11 mouse cellular contexts compared by ENCODE assay signal in the genomic region with DNA sequence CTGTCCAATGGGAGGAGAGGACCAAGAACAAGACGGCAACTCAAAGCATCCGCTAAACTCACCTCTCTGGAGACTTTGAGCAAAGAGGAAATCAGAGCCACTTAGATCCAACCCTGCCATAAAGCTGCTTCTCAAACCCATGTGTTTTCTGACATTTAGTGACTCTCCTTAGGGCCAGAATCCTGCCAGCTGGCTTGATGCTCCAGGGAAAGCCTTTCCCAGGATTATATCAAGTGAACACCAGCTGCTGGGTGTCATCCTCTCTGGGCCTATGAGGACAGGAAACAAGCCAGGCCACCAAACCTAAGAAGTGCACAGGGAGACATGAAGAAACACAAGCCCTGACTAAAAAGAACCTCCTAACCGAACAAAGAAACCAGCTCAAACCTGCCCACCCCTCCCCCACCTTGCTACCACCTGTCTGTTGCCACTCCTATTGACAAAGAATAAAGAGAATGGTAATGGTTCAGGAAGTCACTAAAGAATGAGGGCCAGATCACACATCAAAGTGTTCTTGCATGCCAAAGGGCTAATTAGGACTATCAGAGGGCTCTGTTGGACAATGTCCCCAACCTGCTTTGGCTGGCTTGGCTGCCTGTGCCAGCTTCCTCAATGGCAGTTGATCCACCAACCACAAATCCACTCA.
DNase-seq lines count a peak whose midpoint lies in the region; ATAC-seq and TF ChIP-seq lines count a peak whose summit lies in the region.
"Had no signal": no experiment of that assay in that cellular context is flagged by ENCODE, and none has a peak within 500 bp of the region (broad histone marks: within the 10 kb centered on the region; RNA-seq: fewer than 3 reads in every experiment).

No protein-coding gene starts in this region.

- peak; percentile 50 to 69 for DNase-seq in heart, adult 9 months (ENCODE audit: low spot score in 2 of 2)
- DNase-seq in heart, adult 8-10 months (ENCODE audit: low spot score): no peak
- peak; percentile 9 for DNase-seq in lung, postnatal 36 days
- DNase-seq in lung, adult 2 months: no peak
- DNase-seq in brain, adult 2 months (ENCODE audit: low read depth, low spot score): peak; percentile 47
- DNase-seq in large intestine, adult 2 months (ENCODE audit: low read depth, low spot score): peak; percentile 39
- DNase-seq in midbrain, embryonic 14.5 days: no peak
- DNase-seq: left cerebral cortex, postnatal 4 days had no signal

- no peaks in the 10 kb centered on the region for H3K4me1 ChIP-seq in lung, adult 2 months (ENCODE audit: control insufficient read depth, insufficient read depth, low read length)
- no peaks in the 10 kb centered on the region for H3K4me1 ChIP-seq in midbrain, embryonic 14.5 days (ENCODE audit: control insufficient read depth, insufficient read depth, low read length)
- no peaks in the 10 kb centered on the region; the same call in 1 of the 2 replicates for H3K4me1 ChIP-seq in forebrain, embryonic 12.5 days

- H3K4me2 ChIP-seq in midbrain, embryonic 14.5 days (ENCODE audit: low read length): no peak overlapping the region
- H3K4me2 ChIP-seq in forebrain, embryonic 12.5 days: no peak overlapping the region
- H3K4me2 ChIP-seq: hindbrain, embryonic 14.5 days had no signal

- no peaks in the 10 kb centered on the region for H3K36me3 ChIP-seq in midbrain, embryonic 14.5 days (ENCODE audit: control insufficient read depth, insufficient read depth, low read length)
- H3K36me3 ChIP-seq in forebrain, embryonic 12.5 days (replicated peaks): peaks cover 8% of the 10 kb centered on the region; the same call in 1 of the 2 replicates

- no peaks in the 10 kb centered on the region for H3K27me3 ChIP-seq in midbrain, embryonic 14.5 days (ENCODE audit: control insufficient read depth, insufficient read depth, low read length)
- no peaks in the 10 kb centered on the region for H3K27me3 ChIP-seq in forebrain, embryonic 12.5 days

- H3K4me3 ChIP-seq in lung, adult 2 months (replicated peaks; ENCODE audit: extremely low read depth, low read depth, low read length): no peak overlapping the region
- H3K4me3 ChIP-seq in midbrain, embryonic 14.5 days (replicated peaks; ENCODE audit: low read depth, low read length): no peak overlapping the region
- H3K4me3 ChIP-seq in forebrain, embryonic 12.5 days (replicated peaks): no peak overlapping the region

- H3K27ac ChIP-seq in midbrain, embryonic 14.5 days (replicated peaks; ENCODE audit: low read depth, low read length): no peak overlapping the region
- no peak overlapping the region for H3K27ac ChIP-seq in forebrain, embryonic 12.5 days
- H3K27ac ChIP-seq: hindbrain, embryonic 14.5 days had no signal

- H3K9me3 ChIP-seq in midbrain, embryonic 14.5 days (ENCODE audit: control insufficient read depth, low read length): no peaks in the 10 kb centered on the region
- no peaks in the 10 kb centered on the region for H3K9me3 ChIP-seq in forebrain, embryonic 12.5 days

- no peak for TF ChIP-seq CTCF in lung, adult 2 months (IDR thresholded peaks at IDR 0.05; ENCODE audit: insufficient read depth, low read length)

- WGBS in lung, adult 2 months: 67% methylated on average over 3 of the region's 3 CpGs
- 42% methylated on average over 3 of the region's 3 CpGs for WGBS in large intestine, adult 2 months
- WGBS in midbrain, embryonic 14.5 days: 81% methylated on average over 3 of the region's 3 CpGs
- WGBS in forebrain, embryonic 12.5 days: 84% methylated on average over 3 of the region's 3 CpGs

- H3K9ac ChIP-seq in midbrain, embryonic 14.5 days (replicated peaks; ENCODE audit: low read length): no peak overlapping the region
- H3K9ac ChIP-seq in forebrain, embryonic 12.5 days: no peak overlapping the region
- H3K9ac ChIP-seq: hindbrain, embryonic 14.5 days had no signal

- no peak for TF ChIP-seq POLR2A in lung, adult 2 months (IDR thresholded peaks at IDR 0.05; ENCODE audit: borderline replicate concordance, extremely low read depth, low read depth, low read length)

- ATAC-seq in midbrain, embryonic 14.5 days (ENCODE audit: low FRiP score, low TSS enrichment): no peak
- no peak for ATAC-seq in forebrain, embryonic 12.5 days (ENCODE audit: low FRiP score)
- ATAC-seq: midbrain, embryonic 16.5 days had no signal

Comparison
In these comparisons a context has a peak if more than half of its experiments do, and no peak if none do; other contexts are left out.
1. DNase-seq: peak in heart, adult 9 months (2 of 2), lung, postnatal 36 days (single experiment), brain, adult 2 months (single experiment) and large intestine, adult 2 months (single experiment); none in heart, adult 8-10 months (single experiment), lung, adult 2 months (single experiment) and midbrain, embryonic 14.5 days (single experiment).